Mouse (Mus musculus) neural tube, embryonic 12.5 days (tissue): ENCODE measurements around the gene Zfp52. TPM values are rescaled to one million over a fixed set of nuclear protein-coding genes. Genes with fewer than 3 reads are reported as not detected.

ENCODE experiments used
- ATAC-seq: fragments of 200-750 bp; cut with Nextera tagmentation; 2 replicates; pipeline ENCODE4 v1.8.0; 2017; ENCODE audit warnings: low read depth, mild to moderate bottlenecking, moderate TSS enrichment, moderate library complexity; ENCODE audit not compliant: low FRiP score
- H3K27ac ChIP-seq: fragments of 300-500 bp; sonication (generic); 2 replicates; pipeline ENCODE4 v1.5.1; 2016
- H3K27me3 ChIP-seq: fragments of 300-500 bp; sonication (generic); replicated peaks from 2 replicates; pipeline ENCODE4 v1.6.1; 2016; ENCODE audit warnings: mild to moderate bottlenecking
- H3K36me3 ChIP-seq: fragments of 300-500 bp; sonication (generic); 2 replicates; pipeline ENCODE4 v1.6.1; 2016; ENCODE audit warnings: mild to moderate bottlenecking
- H3K4me1 ChIP-seq: fragments of 300-500 bp; sonication (generic); 2 replicates; pipeline ENCODE4 v1.6.1; 2016
- H3K4me2 ChIP-seq: fragments of 300-500 bp; sonication (generic); replicated peaks from 2 replicates; pipeline ENCODE4 v1.6.1; 2016; ENCODE audit warnings: mild to moderate bottlenecking
- H3K4me3 ChIP-seq: fragments of 300-500 bp; sonication (generic); 2 replicates; pipeline ENCODE4 v1.5.1; 2016
- H3K9ac ChIP-seq: fragments of 300-500 bp; sonication (generic); 2 replicates; pipeline ENCODE4 v1.6.1; 2016; ENCODE audit warnings: mild to moderate bottlenecking
- H3K9me3 ChIP-seq: fragments of 300-500 bp; sonication (generic); 2 replicates; pipeline ENCODE4 v1.6.1; 2016; ENCODE audit warnings: mild to moderate bottlenecking
- WGBS: fragments of 180-500 bp; shearing (Covaris S2); methylation state at CpG from one replicate; pipeline ENCODE4 v1.1.7; 2016; 5-methylcytosine and 5-hydroxymethylcytosine counted together
- polyA plus RNA-seq: library from polyadenylated mRNA; unstranded; fragments of >200 nt; fragmentation: Nextera tagmentation; extraction: Ambion mirVana; gene quantifications from 2 replicates; pipeline ENCODE4 v1.2.1, GENCODE M21; 2016

The Zfp52 gene
- 1.6 and 1.9 TPM in 2 replicates for polyA plus RNA-seq

DNA sequence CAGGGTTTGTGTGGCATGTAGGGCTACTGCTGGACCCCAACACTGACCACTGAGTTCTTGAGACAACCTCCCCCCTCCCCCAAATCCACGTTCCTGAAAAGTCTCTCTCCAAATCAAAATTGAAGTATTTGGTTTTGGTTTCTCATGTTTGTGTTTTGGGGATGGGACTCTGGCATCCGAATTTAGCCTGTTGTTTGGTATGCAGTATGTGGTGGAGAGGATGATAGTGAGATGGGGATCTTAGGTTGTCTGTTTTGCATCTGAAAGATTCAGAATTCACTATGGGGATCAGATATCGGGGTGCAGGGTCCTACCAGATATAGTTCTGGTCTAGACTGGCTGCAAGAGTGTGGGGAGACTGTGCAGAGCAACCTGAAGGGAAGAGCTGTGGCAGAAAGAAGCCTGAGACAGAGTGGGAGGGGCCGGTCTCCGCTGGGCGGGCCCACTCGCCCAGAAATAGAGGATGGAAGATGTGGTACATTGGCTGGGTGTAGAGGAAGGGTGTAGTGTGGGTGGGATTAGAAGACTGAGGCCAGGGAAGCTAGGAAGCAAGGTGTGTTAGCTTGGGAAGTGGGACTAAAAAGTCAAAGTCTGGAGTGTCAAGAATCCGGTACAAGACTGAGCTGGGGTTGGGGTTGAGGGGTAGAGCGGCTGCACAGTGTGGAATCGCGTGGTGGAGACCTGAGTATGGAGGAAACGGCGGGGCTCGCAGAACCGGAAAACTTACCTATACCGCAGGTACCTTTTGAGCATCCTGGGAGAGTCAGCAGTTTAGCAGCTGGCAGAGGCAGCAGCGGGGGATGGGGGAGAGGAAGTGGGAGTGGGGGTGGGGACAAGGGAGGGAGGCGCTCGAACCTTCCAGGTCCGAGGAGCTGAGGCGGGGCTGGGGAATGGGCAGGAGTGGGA is at the start of gene Zfp52:
TSS of gene Zfp52 (plus strand) at position 444 of the 906 bp plus-strand sequence.
- 5% methylated on average over 21 of the region's 21 CpGs for WGBS
- Histone ChIP-seq H3K4me3 (peak within 1 kb of the TSS; percentile 33), H3K27ac (no peak within 1 kb of the TSS), H3K36me3 (no peaks in the 10 kb centered on the region), H3K4me1 (peaks cover 11% of the 10 kb centered on the region; the same call in 1 of the 2 replicates), H3K4me2 (peak within 1 kb of the TSS; percentile 64), H3K9me3 (no peaks in the 10 kb centered on the region), H3K9ac (peak within 1 kb of the TSS; percentile 42; the same call in 1 of the 2 replicates), H3K27me3 (no peaks in the 10 kb centered on the region)
- ATAC-seq = 0 out of 2 replicates have a peak, but pooled peaks have one; percentile 13

DNA sequence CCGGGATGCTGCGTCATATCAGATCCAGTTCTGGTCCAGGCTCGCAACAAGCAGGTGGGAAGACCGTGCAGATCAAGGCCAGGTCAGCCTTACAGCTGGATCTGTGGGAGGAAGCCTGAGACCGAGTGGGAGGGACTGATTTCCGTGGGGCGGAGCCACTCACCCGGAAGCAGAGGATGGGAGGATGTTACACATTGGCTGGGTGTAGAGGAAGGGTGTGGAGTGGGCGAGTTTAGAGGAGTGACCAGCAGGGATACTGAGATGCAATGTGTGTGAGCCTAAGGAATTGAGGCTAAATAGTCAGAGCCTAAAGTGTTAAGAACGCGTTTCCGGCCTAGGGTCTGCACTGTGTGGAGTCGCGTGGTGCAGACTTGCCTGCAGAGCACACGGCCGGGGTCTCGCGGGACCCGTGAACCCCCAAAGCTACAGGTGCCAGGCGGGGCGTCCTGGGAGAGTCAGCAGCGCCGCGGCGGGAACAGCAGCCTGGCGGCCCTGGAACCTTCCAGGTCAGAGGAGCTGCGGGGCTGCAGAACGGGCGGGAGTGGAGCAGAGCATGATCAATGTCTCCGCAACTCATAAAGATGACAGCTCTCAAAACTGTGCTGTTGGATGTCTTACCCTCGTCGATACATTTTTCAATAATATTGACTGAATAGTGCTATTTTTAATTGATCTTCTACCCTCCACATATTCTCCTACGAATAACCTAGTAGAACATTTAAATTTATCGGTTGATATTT is 46.4 kb upstream of the Zfp52 start, which contains the start of gene Zfp53:
TSS of gene Zfp53 (plus strand) at position 239 of the 740 bp plus-strand sequence.
- Histone ChIP-seq H3K27ac (no peak within 1 kb of the TSS), H3K36me3 (peaks cover 4% of the 10 kb centered on the region; the same call in 1 of the 2 replicates), H3K4me3 (peak within 1 kb of the TSS; percentile 66), H3K9ac (peak within 1 kb of the TSS; percentile 64), H3K4me1 (no peaks in the 10 kb centered on the region), H3K4me2 (peak within 1 kb of the TSS; percentile 77), H3K9me3 (no peaks in the 10 kb centered on the region), H3K27me3 (no peaks in the 10 kb centered on the region)
- peak; percentile 99 for ATAC-seq
- 1% methylated on average over 34 of the region's 34 CpGs for whole genome bisulfite sequencing

DNA sequence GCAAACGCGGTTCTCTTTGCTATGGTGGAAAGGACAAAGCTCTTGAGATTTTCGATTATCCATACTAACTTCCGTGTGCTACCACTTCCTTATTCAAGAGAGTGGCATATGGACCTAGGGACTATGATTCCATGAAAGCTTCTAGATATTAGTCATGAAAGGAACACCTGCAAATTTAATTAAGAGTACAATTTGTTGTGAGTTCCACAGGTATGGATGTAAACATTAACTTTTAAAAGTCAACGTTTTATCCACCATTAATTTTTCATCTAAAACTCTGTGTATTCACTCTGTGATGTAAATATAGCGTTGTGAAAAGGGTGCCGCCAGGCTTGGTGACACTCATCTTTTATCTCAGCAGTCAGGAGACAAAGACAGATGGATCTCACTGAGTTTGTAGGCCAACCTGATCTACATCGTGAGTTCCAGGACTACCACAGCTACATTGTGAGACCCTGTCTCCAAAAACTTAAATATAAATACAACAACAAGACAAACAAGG is 45.8 kb upstream of the Zfp52 start:
- WGBS = 20% methylated on average over 8 of the region's 8 CpGs

DNA sequence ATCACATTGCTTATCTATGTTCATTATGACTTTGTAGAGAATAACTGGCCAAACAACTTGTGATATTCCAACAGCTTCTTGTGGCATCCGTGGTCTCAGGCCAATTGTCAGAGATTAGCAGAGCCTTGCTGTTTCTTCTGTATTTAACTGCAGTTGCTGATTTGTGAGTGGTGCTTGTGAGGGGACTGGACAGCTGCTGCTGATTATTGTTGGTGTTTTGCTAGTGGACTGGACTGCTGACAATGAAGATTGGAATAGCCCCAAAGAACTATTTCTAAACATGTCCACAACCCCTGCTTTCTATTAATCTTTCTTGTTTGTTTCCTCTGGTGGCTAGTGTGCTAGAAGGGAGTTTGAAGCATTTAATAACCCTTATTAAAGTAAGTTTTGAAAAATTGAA is 34.0 kb upstream of the Zfp52 start:
- Histone ChIP-seq H3K9ac (no peak overlapping the region), H3K4me1 (no peaks in the 10 kb centered on the region), H3K27ac (no peak overlapping the region), H3K27me3 (no peaks in the 10 kb centered on the region), H3K4me3 (no peak overlapping the region), H3K36me3 (0 out of 2 replicates have a peak, but pooled peaks cover 3% of the 10 kb centered on the region), H3K4me2 (no peak overlapping the region), H3K9me3 (no peaks in the 10 kb centered on the region)
- WGBS = 89% methylated on average over 1 of the region's 1 CpGs
- no peak for ATAC-seq

More for the DNA sequence above, 45.8 kb upstream of the Zfp52 start:
- Histone ChIP-seq H3K36me3 (peaks cover 4% of the 10 kb centered on the region; the same call in 1 of the 2 replicates), H3K27ac (no peak overlapping the region), H3K4me1 (no peaks in the 10 kb centered on the region), H3K4me3 (peak overlapping the region; percentile 66), H3K27me3 (no peaks in the 10 kb centered on the region), H3K9ac (peak overlapping the region; percentile 64), H3K4me2 (peak overlapping the region; percentile 77), H3K9me3 (no peaks in the 10 kb centered on the region)
- no peak for ATAC-seq

DNA sequence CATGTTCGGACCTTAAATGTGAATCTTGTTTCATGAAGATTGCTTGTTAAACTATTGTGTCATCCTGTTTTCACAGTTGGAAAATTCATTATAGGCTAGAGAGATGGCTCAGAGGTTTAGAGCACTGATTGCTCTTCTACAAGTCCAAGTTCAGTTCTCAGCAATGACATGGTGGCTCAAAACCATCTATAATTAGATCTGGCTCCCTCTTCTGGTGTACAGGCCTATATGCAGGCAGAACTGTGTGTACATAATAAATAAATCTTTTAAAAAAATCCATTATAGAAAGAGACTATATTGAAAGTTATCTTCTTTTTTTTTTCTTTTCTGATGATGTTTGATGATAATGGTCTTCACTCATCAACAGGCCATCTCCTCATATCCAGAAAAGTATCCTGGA is 30.8 kb upstream of the Zfp52 start:
- no peaks in the 10 kb centered on the region for H3K4me1 ChIP-seq
- H3K27me3 ChIP-seq = no peaks in the 10 kb centered on the region
- 90% methylated on average over 1 of the region's 1 CpGs for WGBS
- H3K27ac ChIP-seq = no peak overlapping the region
- H3K9ac ChIP-seq = no peak overlapping the region
- H3K4me3 ChIP-seq = no peak overlapping the region
- no peak overlapping the region for H3K4me2 ChIP-seq
- H3K36me3 ChIP-seq = peaks cover 6% of the 10 kb centered on the region
- no peaks in the 10 kb centered on the region for H3K9me3 ChIP-seq
- no peak for ATAC-seq

DNA sequence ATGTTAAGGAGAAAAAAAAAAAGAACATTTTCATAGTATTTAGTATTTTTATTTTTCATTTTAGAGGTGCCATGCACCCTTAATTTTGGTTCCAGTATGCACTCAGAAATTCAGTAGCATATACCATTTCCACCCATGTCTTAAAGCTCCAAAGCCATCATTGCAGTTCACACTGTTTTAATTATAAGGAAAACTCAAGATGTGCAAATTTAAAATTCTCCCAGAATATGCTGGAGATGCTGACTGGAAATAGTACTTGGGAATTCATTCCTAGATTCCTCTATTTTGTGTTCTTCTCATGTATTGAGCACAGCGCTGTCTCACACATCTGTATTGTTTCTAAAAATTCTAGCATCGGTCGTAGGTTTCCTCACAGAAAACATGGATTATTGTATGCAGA is 29.1 kb upstream of the Zfp52 start:
- Histone ChIP-seq H3K27ac (no peak overlapping the region), H3K27me3 (no peaks in the 10 kb centered on the region), H3K4me1 (no peaks in the 10 kb centered on the region), H3K4me2 (no peak overlapping the region), H3K36me3 (peaks cover 6% of the 10 kb centered on the region), H3K4me3 (no peak overlapping the region), H3K9ac (no peak overlapping the region), H3K9me3 (no peaks in the 10 kb centered on the region)
- ATAC-seq = no peak
- 98% methylated on average over 3 of the region's 3 CpGs for WGBS

DNA sequence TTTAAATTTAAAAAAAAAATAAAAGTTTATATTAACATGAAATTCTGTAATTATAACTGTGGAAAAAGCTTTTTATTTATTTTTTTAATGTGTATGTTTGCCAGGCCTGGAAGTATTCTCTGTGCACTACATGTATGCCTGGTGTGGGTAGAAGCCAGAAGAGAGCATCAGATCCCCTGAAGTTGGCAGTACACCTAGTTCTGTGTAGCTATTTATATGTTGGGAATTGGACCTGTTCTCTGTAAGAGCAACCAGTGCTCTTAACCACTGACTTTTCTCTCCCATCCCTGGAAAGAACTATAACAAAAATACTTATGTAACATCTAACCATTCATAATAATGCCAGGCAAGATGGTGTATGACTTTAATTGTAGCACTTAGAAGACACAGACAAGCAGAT is 25.6 kb upstream of the Zfp52 start:
- H3K4me2 ChIP-seq = no peak overlapping the region
- no peaks in the 10 kb centered on the region for H3K4me1 ChIP-seq
- no peak overlapping the region for H3K27ac ChIP-seq
- no peak overlapping the region for H3K4me3 ChIP-seq
- peaks cover 6% of the 10 kb centered on the region for H3K36me3 ChIP-seq
- no peak overlapping the region for H3K9ac ChIP-seq
- ATAC-seq = no peak
- no peaks in the 10 kb centered on the region for H3K27me3 ChIP-seq
- no peaks in the 10 kb centered on the region for H3K9me3 ChIP-seq

DNA sequence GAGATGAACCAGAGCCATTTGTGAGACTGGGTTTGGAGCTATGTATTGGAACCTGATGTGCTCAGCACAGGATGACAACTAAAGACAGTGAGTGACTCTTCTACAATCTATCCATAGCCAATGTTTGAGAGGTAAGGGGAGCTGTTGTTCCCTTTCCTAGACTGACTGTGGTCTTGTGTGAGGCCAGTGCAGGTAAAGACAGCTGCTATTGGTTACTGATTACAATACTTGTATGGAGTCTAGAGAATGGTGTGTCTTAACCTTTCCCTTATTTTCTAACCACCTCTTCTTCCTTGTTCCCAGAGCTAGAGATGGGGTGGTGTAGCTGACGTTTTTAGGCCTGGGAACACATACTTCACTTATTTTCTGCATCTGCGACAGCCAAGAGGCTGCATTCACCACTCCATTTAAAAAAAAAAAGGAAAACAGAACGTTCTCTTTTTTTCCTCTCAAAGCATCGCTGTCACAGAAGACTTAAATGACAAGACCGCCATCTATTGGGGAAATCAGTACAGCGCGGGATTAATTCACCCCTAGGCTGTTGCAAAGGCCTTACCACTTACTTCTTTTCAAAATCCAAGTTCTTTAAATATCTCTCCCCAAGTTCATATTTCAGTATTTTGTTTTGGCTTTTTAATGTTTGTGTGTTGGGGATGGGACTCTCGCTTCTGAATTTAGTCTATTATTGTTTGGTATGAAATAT is 19.8 kb upstream of the Zfp52 start:
- WGBS = 6% methylated on average over 8 of the region's 8 CpGs
- 0 out of 2 replicates have a peak overlapping the region, but pooled peaks have one; percentile 51 for H3K4me3 ChIP-seq
- ATAC-seq = peak; percentile 46
- no peaks in the 10 kb centered on the region for H3K27me3 ChIP-seq
- no peak overlapping the region for H3K9ac ChIP-seq
- peak overlapping the region; percentile 80 for H3K4me2 ChIP-seq
- H3K9me3 ChIP-seq = no peaks in the 10 kb centered on the region
- peaks cover 5% of the 10 kb centered on the region; the same call in 1 of the 2 replicates for H3K4me1 ChIP-seq
- no peaks in the 10 kb centered on the region for H3K36me3 ChIP-seq
- no peak overlapping the region for H3K27ac ChIP-seq

DNA sequence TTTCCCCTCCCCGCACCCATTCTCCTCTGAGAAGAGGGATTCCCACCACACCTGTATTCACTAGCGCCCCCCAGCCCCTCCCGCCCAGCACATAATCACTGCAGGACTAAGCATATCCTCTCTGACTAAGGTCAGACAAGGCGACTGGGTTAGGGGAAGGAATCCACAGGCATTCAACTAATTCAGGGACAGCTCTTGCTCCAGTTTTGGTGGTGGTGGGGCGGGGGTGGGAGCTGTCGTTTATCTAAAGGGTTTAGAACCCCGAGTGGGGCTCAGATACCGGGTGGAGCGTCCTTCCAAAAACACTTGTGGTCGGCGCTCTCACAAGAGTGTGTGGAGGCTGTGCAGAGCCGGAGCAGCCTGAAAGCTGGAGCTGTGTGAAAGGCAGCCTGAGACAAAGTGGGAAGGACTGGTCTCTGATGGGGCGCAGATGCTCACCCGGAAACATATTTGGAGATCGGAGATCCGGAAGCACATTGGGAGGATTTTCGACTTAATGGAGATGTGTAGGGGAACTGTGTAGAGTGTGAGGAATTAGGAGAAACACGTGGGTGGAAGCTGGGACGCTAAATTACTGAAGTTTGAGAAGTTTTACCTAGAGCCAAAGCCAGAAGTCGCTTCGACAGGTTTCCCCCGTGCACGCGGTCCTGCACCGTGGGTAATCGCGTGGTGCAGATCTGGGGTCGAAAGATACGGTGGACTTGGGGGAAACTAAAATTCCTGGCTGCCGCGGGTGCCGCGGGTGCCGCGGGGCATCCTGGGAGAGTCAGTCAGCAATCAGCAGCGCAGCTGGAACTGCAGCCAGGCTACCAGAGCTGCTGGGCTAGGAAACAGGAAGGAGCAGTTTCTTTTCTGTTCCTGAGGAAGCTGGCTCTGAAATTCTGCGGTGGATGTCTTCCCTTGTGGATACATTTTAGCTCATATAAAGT is 18.9 kb upstream of the Zfp52 start:
- WGBS = under 1% methylated on average over 37 of the region's 37 CpGs
- H3K4me3 ChIP-seq = peak overlapping the region; percentile 51
- no peaks in the 10 kb centered on the region for H3K27me3 ChIP-seq
- H3K4me2 ChIP-seq = peak overlapping the region; percentile 80
- no peaks in the 10 kb centered on the region for H3K36me3 ChIP-seq
- peaks cover 5% of the 10 kb centered on the region; the same call in 1 of the 2 replicates for H3K4me1 ChIP-seq
- peak overlapping the region; percentile 57 for H3K9ac ChIP-seq
- peak overlapping the region; percentile 62 for H3K27ac ChIP-seq
- ATAC-seq = peak; percentile 92
- no peaks in the 10 kb centered on the region for H3K9me3 ChIP-seq

DNA sequence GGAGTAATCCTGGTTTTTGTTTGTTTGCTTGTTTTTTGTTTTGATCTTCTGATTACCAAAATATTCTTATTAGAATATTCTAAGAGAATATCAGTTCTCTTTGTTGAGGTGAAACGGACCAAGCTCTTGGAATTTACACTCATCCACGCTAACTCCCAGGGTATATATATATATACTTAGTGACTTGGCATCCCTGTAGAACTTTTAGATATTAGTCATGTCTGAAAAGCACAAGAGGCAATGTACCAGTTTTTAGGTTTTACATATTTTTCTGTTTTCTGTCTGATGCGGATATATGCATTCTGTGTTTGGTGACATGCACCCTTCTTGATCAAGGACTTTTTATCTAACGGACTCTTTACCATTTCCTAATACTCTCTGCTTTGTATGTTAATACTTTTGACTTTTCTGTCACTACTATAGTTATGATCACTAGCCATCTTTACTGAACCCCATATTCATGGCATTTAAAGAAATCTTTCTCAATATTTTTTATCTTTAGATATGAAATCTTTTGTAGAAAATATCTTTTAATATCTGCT is 18.1 kb upstream of the Zfp52 start:
- no peaks in the 10 kb centered on the region for H3K36me3 ChIP-seq
- H3K9me3 ChIP-seq = no peaks in the 10 kb centered on the region
- H3K4me2 ChIP-seq = peak overlapping the region; percentile 80
- peak overlapping the region; percentile 51 for H3K4me3 ChIP-seq
- H3K27ac ChIP-seq = no peak overlapping the region
- no peaks in the 10 kb centered on the region for H3K27me3 ChIP-seq
- peak overlapping the region; percentile 57; the same call in 1 of the 2 replicates for H3K9ac ChIP-seq
- peak; percentile 18; the same call in 1 of the 2 replicates for ATAC-seq
- 47% methylated on average over 4 of the region's 4 CpGs for WGBS
- H3K4me1 ChIP-seq = peaks cover 5% of the 10 kb centered on the region; the same call in 1 of the 2 replicates
